Mouse (Mus musculus): ENCODE results near the gene Sapcd1.
"Not testable (repeated sequence)": the region's sequence is repeated elsewhere in the genome, so short reads cannot be mapped to it uniquely, and the experiment has no call there.

The Sapcd1 gene

DNA sequence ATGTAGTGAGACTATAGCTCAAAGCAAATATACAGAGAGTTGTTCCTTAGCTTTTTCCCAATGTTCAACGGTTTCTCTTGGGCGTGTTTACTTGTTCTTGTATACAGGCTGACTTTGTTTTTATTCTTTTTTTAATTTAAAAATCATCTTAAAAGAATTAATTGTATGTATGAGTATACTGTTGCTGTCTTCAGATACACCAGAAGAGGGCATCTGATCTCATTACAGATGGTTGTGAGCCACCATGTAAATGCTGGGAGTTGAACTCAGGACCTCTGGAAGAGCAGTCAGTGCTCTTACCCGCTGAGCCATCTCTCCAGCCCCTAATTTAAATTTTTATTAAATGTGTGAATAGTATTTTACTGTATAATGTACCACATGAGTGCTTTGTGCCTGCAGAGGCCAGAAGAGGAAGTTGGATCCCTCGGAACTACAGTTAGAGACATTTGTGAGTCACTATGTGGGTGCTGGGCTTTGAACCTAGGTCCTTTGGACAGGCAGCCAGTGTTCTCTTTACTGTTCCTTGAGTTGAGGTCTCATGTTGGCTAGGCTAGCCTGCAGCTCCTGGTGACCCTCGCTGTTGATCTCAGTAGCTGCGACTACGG is 20.3 kb downstream of the Sapcd1 start:
- no peak for DNase-seq (ENCODE audit: low spot score in 2 of 2)

- DNase-seq (ENCODE audit: low spot score in 2 of 2), result not testable (repeated sequence)
These were observed 21.9 kb downstream of the Sapcd1 start for GRCm38 (mm10) chr17:35005902-35006301.

GRCm38 (mm10) chr17:35005158-35005557 is 22.7 kb downstream of the Sapcd1 start:
- DNase-seq (ENCODE audit: low spot score in 2 of 2), result no peak

DNA sequence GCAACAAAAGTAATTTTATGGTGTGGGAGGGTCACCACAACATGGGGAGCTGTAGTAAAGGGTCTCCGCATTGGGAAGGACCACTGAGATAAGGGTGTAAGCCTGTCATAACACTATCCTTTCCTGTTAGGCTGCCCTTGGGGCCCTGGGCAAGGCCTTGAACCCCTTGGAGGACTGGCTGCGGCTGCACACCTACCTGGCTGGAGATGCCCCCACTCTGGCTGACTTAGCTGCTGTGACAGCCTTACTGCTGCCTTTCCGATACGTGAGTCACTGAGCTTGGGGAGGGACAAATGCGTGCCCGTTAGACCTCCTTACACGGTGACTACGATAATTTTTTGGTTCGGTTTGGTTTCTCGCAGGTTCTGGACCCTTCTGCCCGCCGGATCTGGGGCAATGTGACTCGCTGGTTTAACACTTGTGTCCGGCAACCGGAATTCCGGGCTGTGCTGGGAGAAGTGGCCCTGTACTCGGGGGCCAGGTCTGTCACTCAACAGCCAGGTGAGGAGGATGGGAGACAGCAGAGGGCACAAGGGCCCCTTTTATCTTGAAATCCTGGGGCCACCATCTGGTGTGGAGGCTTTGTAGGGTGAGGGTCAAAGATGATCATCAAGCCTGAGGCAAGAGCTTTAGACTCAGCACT is 23.6 kb downstream of the Sapcd1 start:
- DNase-seq (ENCODE audit: low spot score in 2 of 2), result no peak

- DNase-seq (ENCODE audit: low spot score in 2 of 2), result no peak
These were observed 24.6 kb downstream of the Sapcd1 start for GRCm38 (mm10) chr17:35003022-35003838.

DNA sequence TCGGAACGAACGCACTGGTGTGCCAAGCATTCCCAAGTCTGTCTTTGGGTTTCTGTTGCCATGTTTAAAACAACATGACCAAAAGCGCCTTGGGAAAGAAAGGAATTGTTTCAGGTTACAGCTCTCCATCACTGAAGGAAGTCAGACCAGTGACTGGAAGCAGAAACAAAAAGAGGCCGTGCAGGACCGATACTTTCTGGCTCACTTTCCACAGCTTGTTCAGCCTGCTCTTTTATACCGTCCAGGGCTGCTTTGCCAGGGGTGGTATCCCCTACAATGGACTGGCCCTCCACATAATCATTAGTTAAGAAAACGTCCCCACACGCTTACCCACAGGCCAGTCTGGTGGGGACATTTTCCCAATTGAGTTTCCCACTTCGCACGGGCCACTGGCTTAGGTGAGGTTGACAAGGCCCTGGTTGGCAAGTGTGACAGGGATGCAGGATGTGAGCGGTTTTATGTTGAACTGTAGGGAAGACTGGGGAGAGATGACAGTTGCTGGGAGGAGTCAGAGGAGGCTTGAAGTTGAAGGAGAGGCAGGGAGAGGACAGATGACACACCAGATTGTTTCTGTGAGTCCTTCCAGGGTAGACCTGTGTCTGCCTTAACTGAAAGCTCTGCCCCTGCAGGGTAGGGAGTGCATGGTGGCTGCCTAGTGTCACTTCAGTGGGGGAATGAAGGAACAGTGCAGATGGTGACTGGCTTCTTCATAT is 25.5 kb downstream of the Sapcd1 start:
- no peak for DNase-seq (ENCODE audit: low spot score in 2 of 2)

- DNase-seq (ENCODE audit: low spot score in 2 of 2), result no peak
These were observed 26.2 kb downstream of the Sapcd1 start for GRCm38 (mm10) chr17:35001452-35002152.

DNA sequence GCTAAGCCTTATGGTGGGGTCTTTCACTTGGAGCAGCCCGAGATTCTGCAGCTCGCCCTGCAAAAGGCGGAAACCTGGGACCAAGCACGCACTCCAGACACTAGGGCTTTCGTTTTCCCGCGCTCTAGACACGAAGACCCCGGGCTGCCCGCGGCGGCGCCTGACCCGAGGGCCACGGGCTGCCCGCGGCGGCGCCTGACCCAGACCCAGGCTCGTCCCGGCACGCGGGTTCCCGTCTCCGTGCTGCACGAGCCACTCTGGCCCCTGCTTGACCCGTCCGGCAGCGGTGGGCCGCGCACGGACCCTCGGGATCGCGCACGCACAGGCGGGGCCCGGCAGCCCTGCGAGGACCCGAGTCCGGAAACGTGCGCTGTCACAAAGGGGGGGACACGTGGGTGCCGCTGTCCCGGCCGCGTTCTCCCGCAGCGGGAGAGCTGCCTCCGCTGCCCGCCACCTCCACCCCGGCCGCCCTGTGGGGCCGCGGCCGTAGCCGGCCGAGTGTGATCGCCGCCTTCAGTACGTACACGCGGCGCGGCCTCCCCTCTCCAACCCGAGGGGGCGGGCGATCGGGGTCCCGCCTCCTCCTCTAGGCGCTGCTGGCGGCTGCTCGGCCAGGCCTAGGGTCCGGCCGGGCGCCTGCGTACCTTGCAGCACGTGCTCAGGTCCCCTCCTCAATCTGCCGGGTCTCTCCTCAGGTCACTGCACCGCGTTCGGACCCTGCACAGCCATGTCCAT is 26.9 kb downstream of the Sapcd1 start, which contains the start of gene Vars:
Gene Vars (plus strand): TSS at position 271 of the 735 bp plus-strand sequence.
- DNase-seq (ENCODE audit: low spot score in 2 of 2), result peak; percentile 65 to 70

GRCm38 (mm10) chr17:34999871-35000716 is 27.7 kb downstream of the Sapcd1 start:
- DNase-seq (ENCODE audit: low spot score in 2 of 2), result not testable (repeated sequence)

GRCm38 (mm10) chr17:34998526-34999430 is 29.0 kb downstream of the Sapcd1 start:
- no peak for DNase-seq (ENCODE audit: low spot score in 2 of 2)

DNA sequence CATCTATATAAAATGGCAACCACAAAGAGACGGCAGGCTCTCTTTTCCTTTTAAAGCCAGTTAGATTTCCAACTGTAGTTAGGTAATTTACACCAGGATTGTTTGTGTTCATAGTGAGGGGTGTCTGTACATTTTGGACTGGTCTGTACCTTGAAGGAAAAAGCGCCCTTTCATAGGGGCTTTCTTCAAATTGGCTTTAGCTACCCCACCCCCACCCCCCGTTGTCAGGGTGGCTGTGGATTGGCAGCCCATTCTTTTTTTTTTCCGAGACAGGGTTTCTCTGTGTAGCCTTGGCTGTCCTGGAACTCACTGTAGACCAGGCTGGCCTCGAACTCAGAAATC is 30.7 kb downstream of the Sapcd1 start:
- DNase-seq (ENCODE audit: low spot score in 2 of 2), result no peak

DNA sequence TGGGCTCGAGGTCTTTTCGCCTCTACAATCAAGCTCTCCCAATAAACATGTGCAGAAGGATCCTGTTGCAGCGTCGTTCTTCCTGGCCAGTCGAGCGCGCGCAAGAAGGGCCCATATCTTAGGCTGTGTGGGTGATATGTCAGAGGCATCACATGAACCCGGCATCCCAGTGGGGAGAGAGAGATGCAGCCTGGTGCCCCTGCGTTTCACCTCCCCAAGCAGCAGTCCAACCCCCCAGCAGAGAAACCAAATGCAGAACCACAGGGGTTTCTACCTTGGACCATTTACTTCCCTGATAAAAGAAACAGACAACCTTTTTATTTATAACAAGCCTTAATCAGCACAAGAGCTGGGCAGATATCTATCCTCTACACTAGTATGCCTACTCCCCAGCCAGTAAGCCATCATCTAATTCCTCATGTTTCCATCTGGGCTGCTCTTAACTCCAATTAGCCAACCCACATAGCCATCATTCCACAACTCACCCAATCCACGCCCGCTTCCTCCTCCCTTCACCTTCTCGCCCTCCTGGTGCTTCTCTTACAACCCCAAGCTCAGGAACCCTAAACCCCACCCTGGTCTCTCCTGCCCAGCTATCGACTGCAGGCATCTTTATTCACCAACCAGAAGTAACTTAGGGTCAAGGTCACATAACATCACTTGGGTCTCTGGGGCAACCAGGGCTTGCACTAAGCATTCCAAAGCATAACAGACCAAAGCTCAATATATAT is 31.2 kb downstream of the Sapcd1 start:
- no peak for DNase-seq (ENCODE audit: low spot score in 2 of 2)

DNA sequence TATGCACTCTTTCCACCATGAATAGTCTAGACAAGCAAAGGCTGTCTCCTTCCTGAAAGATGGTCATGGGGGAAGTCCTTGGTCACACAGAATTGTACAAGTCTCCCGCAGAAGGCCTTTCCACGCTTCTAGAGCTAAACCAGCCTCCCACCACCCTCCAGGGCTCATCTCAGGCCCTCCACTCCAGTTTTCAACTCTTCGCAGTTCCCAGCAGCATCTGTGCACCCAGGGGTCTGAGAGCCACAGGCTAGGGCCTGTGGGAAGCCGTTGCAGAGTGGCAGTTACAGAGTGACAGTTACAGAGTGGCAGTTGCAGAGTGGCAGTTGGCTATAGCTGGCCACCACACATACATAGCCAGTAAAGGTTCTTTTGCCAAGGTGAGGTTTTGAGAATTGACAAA is 31.9 kb downstream of the Sapcd1 start:
- not testable (repeated sequence) for DNase-seq (ENCODE audit: low spot score in 2 of 2)

- not testable (repeated sequence) for DNase-seq (ENCODE audit: low spot score in 2 of 2)
These were observed 32.6 kb downstream of the Sapcd1 start for GRCm38 (mm10) chr17:34995192-34995591.

DNA sequence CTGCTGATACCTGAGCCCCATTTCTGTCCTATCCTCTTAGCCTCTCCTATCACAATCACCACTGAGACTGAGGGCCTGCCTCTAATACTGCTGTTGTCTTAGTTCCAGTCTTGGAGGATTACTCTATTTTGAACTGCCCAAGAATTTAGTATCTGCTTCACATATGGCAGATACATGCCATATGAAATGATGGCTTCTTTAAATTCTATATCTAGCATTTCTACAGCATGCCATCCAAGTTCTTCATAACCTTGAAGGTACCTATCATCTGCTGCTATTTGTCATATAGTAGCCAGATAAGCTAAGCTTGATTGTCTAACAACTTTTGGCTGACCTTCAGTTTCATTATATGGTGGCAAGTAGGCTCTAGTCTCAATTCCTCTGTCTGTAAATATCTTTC is 33.1 kb downstream of the Sapcd1 start:
- DNase-seq (ENCODE audit: low spot score in 2 of 2), result no peak

DNA sequence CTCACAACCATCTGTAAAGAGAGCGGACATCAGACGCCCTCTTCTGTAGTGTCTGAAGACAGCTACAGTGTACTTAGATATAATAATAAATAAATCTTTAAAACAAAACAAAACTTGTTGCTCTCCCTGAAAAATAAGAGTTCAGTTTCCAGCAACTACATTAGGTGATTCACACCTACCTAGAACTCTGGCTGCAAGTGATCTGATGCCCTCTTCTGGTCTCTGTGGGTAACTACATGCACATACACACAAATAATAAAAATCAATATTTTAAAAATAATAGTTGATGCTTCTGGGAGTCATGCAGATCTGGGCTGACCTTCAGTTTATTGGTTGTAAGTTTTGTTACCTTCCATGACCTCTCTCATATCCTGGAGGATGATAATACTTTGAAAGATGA is 43.6 kb downstream of the Sapcd1 start:
- no peak for DNase-seq (ENCODE audit: low spot score in 2 of 2)

- DNase-seq (ENCODE audit: low spot score in 2 of 2), result no peak
These were observed 45.5 kb downstream of the Sapcd1 start for GRCm38 (mm10) chr17:34982328-34982727.

DNA sequence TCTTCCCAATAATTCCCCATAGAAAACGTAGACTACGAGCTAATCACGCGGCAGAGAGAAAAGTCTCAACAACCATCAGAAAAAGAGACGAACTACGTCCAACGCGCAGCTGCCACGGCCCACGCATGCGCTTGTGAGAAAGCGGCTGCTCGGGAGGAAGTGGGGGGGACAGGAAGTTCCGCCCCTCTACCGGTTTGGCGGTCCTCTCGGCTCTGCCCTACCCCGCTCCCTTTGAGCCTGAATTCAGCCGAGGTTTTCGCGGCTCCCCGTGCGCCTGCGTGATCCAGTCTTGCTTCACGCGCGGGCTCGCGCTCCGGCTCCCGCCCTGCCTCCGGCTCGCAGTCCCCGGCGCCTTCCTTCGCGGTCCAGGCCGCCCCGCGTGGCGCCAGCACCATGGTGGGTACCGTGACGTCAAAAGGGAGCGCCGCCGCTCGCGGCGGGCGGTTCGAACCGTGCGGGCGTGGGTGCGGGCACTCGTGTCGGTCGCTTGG is 46.1 kb downstream of the Sapcd1 start, which contains the start of gene Lsm2:
Gene Lsm2 (plus strand): TSS at position 173 of the 491 bp plus-strand sequence.
- peak; percentile 78 to 90 for DNase-seq (ENCODE audit: low spot score in 2 of 2)

All from frontal cortex, postnatal 25 days (tissue).